Mouse (Mus musculus) cerebellum, postnatal 25 days (tissue): ENCODE results near the gene Skap1.

Experiments
- DNase-seq, 2 experiments: peaks; one replicate each; pipeline ENCODE4 v3.0.0; 2021; ENCODE audit warnings: mixed read lengths in 2 of 2

The Skap1 gene

GRCm38 (mm10) chr11:96463986-96464715, at the start of gene Skap1:
Gene Skap1, plus strand, starts transcription at chr11:96464593.
- DNase-seq: peak in 1 of 2 experiments; percentile 13

GRCm38 (mm10) chr11:96421074-96421473, 43.3 kb upstream of the Skap1 start:
- DNase-seq: no peak

GRCm38 (mm10) chr11:96421517-96422265, 42.7 kb upstream of the Skap1 start:
- DNase-seq: no peak

GRCm38 (mm10) chr11:96425193-96425592, 39.2 kb upstream of the Skap1 start:
- no peak for DNase-seq

GRCm38 (mm10) chr11:96426191-96426590, 38.2 kb upstream of the Skap1 start:
- DNase-seq: no peak

DNA sequence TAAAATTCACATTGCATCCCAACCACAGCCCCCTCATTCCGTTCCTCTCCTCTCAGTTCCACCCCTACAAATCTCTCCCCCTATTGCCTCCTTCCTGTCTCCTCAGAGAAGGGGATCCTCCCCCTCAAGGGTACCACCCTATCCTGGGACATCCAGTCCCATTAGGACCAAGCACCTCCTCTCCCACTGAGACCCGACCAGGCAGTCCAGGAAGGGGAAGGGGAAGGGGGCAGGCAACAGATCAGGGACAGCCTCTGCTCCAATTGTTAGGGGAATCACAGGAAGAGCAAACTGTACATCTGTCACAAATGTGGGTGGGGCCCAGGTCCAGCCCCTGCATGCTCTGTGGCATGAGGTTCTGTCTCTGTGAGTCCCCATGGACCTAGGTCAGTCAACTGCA, 37.6 kb upstream of the Skap1 start:
- no peak for DNase-seq

DNA sequence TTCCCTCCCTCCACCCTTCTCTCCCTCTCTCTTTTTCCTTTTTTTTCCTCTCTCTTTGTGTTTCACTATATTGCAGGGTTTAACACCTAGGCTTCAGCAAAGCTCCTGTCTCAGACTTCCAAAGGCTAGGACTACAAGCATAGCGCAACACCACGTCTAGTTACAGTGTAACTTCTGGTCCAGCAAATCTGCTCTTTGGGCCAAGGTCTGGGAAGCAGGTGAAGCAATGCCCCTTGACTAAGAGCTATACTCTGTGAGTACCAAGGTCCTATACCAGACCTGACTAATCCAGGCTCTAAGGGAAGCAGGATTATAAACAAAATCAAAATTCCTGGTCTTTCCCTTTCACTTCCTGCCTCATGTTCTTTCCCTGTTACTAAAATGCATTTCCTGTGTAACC, 35.3 kb upstream of the Skap1 start:
- no peak for DNase-seq

DNA sequence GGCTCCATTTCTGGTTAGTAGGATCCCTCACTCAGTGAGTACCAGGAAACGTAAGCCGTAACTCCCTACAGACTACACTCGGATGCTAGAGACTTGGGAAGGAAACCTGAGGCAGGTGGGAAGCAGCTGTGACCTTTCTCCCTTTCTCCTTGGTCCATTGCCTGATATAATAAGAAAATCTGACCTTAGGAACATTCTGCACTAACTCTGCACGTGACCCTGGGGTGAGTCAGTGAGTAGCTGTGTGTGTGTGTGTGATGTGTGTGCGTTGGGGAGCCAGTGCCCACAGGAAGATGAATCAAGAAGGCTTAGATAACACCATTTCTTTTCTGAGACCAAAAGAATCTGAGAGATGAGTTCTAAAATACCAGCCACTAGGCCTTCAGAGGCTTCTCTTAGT, 34.5 kb upstream of the Skap1 start:
- DNase-seq: no peak

DNA sequence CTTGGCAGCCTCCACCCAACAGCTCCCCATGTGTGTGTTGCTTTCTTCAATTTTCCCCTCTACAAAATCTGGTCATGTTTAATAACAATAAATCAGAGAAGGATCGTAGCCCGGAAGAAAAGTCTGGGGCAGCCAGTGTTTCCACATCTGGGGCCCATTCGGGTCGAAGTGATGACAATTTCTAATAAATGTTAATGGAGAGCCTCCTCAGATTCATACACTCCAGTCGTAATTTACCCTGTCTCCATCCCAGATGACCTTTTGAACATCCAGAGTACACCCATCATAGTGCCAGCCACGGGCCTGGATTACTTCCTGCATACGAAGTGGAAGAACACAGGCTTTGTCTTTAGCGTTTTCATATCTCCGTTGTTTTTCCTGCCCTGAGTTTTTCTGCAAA, 32.5 kb upstream of the Skap1 start:
- no peak for DNase-seq

- no peak for DNase-seq
Measured at GRCm38 (mm10) chr11:96434888-96435287, 29.5 kb upstream of the Skap1 start.

GRCm38 (mm10) chr11:96436525-96436924, 27.9 kb upstream of the Skap1 start:
- peak in 1 of 2 experiments; percentile 12 for DNase-seq

- DNase-seq: peak; percentile 39 to 71
Measured at GRCm38 (mm10) chr11:96438787-96439186, 25.6 kb upstream of the Skap1 start.

GRCm38 (mm10) chr11:96441546-96442185, 22.7 kb upstream of the Skap1 start:
- no peak for DNase-seq

GRCm38 (mm10) chr11:96442468-96442867, 21.9 kb upstream of the Skap1 start:
- DNase-seq: no peak

- DNase-seq: no peak
Measured at GRCm38 (mm10) chr11:96447931-96448330, 16.5 kb upstream of the Skap1 start.

DNA sequence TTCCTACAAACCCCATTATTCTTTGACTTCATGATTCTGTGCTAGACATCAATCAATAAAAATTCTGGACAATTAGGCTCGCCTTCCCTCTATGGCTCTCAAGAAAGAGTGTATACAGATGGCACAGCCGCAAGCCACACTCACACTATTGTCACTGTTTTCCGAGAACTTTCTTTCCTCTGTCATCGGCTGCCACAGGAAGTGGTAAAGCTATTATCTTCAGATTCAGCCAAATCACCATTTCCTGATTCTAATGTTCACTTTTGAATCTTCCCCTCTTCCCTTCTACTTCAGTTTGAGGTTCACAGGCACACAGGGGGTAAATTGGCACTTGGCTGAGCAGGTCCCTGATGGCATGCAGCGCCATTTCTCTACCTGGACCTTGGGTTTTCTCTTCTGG, 9.3 kb upstream of the Skap1 start:
- no peak for DNase-seq

DNA sequence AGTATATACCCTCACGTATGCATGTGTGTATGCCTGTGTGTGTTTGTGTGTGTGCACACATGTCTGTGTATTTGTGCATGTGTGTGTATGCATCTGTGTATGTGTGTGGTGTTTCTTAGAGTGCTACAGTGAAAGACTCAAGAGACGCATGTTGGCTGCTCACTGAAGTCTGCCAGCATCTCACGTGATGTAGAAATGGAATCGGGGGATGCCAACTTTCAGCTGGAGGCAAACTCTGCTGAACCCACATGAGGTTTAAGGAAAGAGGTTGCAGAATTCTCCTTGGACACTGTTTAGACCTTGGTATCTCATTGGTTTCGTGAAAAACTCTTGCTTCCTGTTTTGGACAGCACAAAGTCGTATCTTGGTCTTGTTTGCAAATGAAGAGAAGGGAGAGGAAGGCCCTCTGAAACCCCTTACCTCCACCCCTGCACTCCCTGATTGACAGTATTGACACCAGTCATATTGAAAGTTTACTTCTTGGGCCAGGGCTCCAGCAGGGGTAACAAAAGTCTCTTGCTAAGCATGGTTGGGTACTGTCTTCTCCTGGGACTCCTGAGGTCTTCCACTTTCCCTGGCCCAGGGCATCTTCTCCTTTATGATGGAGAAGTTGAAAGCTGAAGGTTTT, 8.6 kb upstream of the Skap1 start:
- no peak for DNase-seq

- no peak for DNase-seq
Measured at GRCm38 (mm10) chr11:96456508-96457305, 7.7 kb upstream of the Skap1 start.

DNA sequence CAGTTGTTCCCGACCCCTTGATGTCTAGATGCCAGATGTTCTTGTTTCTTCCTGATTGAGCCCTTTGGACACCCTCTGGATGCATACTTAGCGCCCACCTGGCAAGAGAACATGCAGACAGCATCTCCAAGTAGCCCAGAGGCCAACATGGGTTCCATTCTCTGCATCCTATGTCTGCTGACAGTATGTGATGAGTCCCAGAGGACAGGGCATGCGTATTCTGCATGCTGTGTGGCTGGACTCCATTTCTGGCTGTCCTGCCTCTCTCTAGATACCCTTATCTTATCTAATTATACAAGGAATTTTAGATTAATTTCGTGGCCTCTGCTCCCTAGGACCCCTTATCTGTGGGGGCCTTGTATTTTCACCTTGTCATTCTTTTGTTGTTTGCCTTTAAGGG, 2.6 kb upstream of the Skap1 start:
- no peak for DNase-seq

GRCm38 (mm10) chr11:96462191-96462752, 2.1 kb upstream of the Skap1 start:
- DNase-seq: no peak

- no peak for DNase-seq
Measured at GRCm38 (mm10) chr11:96464716-96465060, 295 bp downstream of the Skap1 start.

- no peak for DNase-seq
Measured at GRCm38 (mm10) chr11:96465426-96466056, 1.1 kb downstream of the Skap1 start.
